Mouse (Mus musculus): ENCODE measurements around the gene Ecd.

DNA sequence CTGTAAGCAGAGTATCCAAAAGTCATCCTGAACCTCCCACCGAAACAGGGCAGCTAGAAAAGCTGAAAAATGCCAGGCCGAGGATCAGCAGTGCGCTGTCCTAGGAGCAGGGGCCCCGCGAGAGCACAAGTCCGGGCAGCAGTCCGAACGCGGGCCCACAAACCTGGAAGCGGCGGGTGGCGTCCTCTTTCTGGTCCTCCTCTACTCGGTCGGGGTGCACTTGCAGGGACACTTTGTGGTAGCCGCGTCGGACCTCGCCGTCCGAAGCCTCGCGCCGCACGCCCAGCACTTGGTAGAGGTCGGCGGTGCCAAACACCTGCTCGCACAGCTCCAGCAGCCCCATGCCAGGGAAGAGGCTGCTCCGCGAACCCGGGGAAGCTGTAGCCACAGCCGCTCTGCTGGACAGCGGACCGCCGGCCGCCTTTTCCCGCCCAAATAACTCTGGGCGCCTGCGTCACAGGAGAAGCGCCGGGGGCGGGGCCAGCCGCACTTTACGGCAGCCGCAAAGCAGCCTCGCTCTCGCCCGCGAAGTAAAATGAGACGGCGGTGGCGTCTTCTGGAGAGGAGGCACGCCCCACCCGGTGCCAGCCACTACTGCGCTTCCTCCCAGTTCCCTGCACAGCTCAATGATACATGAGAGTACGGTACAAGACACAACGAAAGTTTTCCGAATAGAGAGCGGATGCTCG, 40.7 kb upstream of the Ecd start, which contains the start of gene Dnajc9:
- no peak for TF ChIP-seq CTCF (IDR thresholded peaks at IDR 0.05; ENCODE audit: insufficient read depth, low read length)
- peak; percentile 85; the same call in 1 of the 2 replicates for TF ChIP-seq POLR2A (IDR thresholded peaks at IDR 0.05; ENCODE audit: borderline replicate concordance, extremely low read depth, low read depth, low read length)

All from lung, adult 2 months (tissue).